Mouse (Mus musculus) neutrophil, adult 5-6 weeks (primary cell): ENCODE results near the gene Anks3. TPM values are rescaled to one million over a fixed set of nuclear protein-coding genes. Genes with fewer than 3 reads are reported as not detected.
A peak's percentile ranks its signal among the peaks of the same experiment; 100 is the strongest.

Experiments
- ATAC-seq: fragments of 151-379, 151-347 bp; 2 replicates; pipeline ENCODE4 v1.8.0; 2017; ENCODE audit warnings: mild to moderate bottlenecking, moderate TSS enrichment; ENCODE audit not compliant: insufficient number of reproducible peaks, poor library complexity, low FRiP score, severe bottlenecking; ENCODE audit errors: extremely low read depth
- total RNA-seq: library from RNA; stranded (forward); fragments of 200-1000 nt; gene quantifications from 2 replicates; pipeline ENCODE4 v1.2.3, GENCODE M21; 2017

Anks3 gene
- 81.5 and 84.8 TPM in 2 replicates for total RNA-seq

DNA sequence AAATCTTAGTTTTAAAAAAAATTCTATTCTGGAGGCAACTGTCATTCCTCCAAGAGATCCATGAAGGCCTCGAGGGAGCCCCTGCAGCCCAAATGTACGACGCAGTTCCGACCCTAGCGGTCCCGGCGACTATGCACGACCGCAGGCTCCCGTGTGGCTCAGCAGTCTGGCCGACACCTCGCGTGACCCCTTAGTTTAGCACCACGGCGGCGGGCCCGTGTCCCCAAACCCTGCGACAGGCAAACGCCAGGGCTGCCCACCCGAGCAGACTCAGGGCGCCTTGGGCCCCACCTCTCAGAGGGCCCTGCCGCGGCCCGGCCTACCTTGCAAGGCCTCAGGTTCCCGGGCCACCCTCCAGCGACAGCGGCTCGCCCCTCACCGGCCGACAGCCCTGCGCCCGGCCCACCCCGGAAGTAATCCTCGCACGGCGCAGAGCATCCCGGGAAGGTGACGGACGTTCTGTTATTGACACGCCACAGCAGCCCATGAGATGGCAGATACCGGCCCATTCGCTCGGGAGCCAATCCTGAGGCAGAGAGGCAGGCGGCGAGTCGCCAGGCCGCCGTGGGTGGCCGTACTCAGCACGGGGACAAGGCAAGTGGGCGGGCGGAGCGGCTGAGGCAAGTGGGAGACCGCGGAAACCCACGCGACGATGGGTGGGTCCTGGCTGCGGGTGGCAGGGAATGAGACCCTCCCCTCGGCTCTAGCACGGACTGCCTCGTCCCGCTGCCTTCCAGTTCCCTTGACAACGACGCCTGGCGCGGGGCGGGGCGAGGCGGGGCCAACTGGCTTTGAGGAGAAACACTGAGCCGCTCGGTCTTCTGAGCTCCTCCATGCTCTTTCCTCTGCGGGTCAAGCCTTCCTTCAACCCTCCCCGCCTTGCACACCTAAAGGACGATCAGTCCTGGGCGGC, at the start of gene Anks3:
Anks3 (minus strand) TSS at position 409 of the 913 bp plus-strand sequence.
- peak; percentile 91 for ATAC-seq

DNA sequence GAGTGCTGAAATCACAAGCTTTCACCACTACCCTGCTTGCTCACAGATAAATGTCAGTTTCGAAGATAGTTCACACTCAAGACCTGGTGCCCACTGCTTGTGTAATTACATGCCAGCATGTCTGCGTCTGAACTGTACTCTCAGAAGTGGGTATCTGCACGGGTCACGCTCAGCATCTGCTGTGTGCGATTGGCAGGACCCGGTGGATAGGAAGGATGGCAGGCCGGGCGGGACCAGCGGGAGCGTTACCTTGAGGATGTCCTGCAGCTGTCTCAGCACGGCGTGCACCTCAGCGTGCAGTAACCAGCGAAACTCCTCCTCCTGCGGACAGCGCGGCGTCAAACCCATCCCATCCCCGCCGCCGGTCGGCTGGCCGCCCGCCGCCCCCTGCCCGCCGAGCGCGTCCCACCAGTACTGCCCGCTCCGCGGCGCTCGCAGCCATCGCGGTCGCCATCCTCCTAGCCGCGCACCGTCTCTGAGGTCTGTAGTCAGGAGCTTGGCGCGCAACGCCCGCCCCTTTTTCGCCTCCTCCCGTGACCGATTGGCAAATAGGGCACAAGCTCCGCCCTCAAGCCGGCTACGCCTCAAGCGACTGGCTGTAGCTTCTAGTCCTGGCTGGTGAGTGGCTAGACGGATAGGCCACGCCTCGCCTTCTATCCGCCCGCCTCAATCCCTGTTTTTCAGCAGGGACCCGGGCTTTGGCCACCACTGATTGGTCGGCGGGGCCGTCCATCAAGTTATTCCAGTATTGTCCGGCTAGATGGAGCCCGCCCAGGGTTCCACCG, 49.2 kb upstream of the Anks3 start, which contains the start of gene Rogdi:
Rogdi (minus strand) TSS at position 500 of the 785 bp plus-strand sequence.
- peak; percentile 88 for ATAC-seq

DNA sequence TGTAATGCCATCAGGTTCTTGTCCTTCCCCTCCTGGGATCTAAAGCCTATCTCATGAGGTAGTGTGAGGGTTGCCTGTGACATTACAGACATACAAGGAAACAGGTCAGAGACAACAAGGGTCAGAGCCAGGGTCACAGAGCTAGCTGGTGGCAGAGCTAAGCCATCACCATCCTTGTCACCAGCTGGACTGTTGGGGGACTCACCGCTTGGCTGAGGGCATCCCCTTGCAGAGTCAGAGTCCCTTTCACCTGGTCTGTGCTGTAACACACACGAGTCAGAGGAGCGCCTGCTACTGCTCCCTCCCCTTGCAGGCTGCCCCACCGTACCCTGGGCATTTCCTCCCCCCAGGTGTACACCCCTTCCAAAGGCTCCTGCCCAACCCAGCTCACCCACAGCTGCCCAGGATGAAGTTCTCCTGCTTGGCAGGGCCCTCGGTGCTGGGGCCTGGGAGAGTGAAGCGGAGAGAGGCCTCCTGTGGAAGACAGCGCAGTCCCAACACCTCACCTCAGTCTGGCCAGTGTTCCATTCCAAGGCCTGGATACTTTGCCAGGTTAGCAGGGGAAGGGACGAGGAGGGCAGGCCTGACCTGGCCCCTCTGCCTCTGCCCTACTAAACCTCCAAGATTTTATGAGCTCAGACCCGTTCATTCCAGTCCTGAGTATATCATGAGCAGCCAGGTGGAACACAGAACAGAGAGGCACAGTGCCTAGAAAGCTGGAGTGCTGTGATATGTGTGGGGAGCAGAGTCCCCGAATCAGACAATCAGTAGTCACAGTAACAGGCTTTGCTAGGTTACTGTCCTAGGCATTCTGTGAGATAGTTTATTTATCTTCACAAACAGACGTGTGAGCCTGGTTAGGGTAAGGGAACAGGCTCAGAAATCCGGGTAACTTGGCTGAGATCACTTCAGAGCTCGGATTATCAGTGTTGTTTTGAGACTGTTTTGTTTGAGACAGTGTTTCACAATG, 48.3 kb upstream of the Anks3 start:
- no peak for ATAC-seq

DNA sequence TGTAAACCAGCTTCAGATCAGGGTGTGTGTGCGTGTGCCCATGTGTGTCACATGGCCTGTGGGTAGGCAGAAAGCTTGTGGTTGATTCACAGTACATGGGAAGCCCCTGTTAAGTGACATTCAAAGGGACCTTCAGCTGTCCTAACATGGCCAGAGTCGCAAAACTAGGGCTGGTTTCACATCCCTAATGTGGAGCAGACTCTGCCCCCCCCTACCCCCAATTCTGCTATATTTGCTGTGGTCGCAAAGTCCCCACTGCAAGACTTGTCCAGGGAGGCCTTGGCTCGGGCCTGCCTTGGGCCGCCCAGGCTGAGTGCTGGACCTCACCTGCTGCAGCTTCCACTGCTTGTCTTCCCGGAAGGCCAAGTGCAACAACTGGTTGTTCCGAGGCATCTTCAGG, 47.3 kb upstream of the Anks3 start:
- peak; percentile 47 for ATAC-seq

DNA sequence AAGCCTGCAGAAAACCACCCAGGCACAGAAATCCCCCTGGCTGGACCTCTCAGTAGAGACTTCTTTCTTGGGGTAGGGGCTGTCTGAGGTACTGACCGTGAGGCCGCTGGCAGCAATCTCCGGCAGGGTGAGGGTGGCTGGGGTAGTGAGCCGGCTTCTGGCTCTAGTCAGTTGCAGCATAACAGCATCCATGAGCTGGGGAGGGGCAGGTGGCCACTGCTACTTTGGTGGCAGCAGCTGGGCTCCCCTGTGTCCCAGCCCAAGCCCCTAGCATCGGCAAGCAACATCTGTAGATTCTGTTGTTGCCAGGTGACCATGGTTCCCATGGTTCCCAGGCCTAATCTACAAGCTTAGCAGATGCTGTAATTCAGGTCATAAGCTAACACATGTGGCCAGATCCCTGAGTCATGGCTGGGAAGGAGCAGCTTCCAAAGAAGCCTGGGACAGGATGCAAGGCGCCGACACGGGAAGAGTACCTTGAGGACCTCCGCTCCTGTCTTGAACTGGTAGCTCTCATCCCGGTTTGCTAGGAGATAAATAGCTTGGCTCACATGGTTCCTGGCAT, 46.4 kb upstream of the Anks3 start:
- no peak for ATAC-seq

DNA sequence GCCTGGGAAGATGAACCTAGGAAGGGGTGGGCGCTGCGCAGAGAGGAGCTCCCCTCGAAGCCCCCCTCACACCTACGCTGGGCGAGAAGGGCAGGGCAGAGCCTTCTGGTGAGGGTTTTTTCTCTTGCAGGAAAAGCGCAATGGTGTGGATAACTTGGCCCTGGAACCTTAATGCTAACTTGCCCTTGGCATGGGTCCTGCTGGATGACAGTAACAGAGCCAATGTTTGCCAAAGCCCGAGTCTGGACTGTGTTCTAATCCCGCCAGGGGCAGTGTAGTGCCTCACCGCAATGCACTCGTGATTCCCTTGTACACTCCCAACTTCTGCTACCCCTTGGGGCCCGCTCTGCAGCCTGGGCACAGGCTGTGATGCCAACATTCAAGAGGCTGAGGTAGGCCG, 44.1 kb upstream of the Anks3 start:
- no peak for ATAC-seq

DNA sequence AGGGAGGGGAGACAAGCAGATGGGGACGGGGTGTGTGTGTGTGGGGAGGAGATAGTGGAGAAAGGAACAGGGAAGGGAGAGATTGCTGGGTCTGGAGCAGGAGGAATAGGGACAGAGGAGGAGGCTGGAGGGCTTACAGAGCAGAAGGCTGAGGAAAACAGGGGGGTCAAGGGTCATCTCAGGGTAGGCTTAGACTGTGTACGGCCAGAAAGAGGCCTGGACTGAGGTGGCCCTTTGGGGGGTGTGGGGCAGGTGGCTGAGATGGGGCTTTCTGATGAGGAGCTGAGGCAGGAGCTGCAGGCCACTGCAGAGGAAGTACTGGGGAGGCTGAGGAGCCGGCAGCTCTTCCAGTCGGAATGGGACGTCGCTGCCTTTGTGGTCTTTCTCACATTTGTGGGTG, 43.5 kb upstream of the Anks3 start:
- no peak for ATAC-seq

DNA sequence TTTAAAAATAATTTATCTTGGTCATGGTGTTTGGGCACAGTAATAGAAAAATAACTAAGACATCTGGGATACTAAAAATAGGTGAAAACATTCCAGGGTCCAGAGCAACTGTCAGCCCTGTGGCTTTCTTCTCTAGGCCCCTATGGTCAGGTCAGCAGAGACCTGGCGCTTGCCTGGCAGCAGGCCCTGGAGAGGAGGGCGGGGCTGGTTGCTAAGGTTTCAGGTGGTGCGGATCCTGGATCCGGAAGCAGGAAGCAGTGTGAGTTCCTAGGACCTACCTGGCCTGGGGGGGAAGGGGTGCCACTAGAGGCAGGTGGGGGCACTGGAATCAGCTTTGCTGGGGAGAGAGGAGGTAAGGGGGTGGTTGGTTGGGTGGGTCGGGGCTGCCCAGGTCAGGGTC, 43.1 kb upstream of the Anks3 start, which contains the start of gene Smim22:
Smim22 (plus strand) TSS at position 222 of the 400 bp plus-strand sequence.
- no peak for ATAC-seq

DNA sequence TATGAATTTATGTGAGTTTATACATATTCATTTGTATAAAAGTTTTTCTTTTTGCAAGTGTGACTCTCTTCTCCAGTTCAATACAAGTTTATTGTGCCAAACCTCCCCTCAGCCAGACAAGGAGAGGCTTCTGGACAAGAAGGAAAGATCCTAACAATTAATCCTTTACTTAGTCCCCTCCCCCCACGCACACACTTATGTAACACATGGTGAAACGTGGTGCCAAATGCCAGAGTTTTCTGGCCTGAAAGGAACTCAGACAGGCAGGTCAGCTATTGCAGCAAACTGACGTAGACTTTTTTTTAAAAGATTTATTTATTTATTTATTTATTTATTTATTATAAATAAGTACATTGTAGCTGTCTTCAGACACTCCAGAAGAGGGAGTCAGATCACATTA, 36.6 kb upstream of the Anks3 start:
- no peak for ATAC-seq

DNA sequence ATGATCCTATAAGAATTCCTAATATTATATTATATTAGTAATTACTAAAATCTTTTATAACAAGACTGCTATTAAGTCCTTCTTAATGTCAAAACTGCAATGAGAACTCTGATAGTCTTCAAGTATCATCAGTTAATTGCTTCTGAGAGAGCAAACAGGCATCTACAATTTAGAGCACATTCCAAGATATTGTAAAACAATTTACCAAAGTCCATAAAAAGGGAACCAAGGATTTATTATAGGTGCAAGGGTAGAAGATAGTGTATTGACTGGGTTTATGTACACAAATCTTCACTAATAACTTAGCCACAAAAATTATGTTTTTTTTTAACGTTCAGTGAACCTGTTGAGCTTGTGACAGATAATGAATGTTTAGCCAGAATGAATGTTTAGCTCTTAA, 35.0 kb upstream of the Anks3 start:
- ATAC-seq = no peak

DNA sequence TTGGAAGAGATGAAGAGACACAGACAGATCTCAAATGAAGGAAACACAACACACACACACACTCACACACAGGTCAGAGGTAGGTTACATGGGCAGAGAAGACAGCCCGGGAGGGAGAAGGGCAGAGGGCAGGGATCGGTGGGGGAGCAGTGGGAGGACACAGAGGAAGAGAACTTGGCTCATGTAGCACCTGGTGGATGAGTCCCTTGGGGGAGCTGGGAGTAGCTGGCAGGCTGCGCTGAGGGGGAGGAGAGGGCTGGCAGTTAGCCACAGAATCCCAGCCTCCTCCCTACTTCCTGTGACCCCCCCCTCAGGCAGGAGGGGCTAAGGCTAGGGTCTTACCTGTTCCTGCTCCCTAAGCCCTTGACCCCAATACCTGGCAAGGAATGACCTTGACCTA, 33.5 kb upstream of the Anks3 start, which contains the start of gene Sept12:
Sept12 (minus strand) TSS at position 300 of the 400 bp plus-strand sequence.
- ATAC-seq = no peak

DNA sequence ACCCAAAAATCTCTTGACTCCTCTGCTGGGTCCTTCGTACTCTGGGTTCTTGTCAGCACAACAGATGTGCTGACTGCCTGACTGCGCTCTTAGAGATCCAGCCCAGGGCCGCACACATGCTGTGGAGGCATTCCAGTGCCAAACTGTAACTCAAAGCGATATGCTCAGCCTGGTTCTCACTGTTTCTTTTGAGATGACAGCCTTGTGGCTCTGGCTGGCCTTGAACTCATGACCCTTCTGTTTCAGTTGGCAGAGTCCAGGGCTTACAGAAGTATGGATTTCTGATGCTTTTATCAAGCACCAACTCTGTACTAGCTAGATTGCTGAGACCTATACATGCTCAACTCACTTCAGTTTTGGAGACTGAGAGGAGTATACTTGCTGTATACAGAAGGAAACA, 29.3 kb upstream of the Anks3 start:
- no peak for ATAC-seq

DNA sequence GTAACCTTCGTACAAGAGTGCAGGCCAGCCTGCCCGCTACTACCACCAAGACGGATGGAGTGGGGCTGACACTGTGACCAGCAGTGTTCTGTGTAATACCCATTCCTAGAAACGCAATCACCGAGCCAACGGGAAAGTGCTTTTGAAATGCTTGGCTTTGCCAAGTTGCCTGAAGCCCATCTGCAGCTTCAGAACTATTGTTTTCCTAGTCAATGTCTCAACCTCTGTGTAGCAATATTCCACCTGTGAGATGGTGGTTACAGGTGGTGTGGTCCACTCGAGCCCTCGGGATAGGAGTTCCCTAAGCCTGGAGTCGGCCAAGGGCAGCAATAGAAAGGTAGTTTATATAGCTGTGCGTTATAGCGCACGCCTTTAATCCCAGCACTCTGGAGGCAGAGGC, 20.7 kb upstream of the Anks3 start:
- ATAC-seq = no peak

DNA sequence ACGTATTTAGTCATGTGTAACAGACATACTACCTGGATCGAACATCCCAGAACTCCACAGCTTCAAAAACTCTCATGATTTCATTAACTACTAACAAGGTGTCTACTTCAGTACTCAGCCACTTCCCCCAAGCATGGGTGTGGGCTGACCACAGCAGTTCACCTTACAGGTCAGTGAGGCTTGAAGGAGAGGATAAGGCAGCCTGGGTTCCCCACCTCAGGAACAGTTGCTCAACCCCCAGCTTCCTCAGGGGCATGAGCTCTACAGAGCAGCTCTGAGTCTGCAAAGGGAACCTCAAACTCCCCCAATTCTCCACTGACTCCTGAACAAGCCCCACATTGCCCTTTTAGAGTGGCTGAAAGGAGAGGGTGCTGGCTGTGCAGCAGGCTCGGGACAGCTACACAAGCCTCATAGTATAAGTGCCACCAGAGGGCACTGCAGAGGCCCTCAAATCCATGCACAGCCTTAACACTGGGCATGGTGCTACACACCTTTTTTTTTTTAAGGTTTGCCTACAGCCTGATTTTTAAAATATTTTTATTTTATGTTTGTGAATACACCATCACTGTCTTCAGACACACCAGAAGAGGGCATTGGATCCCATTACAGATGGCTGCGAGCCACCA, 15.9 kb upstream of the Anks3 start:
- ATAC-seq = peak; percentile 86

DNA sequence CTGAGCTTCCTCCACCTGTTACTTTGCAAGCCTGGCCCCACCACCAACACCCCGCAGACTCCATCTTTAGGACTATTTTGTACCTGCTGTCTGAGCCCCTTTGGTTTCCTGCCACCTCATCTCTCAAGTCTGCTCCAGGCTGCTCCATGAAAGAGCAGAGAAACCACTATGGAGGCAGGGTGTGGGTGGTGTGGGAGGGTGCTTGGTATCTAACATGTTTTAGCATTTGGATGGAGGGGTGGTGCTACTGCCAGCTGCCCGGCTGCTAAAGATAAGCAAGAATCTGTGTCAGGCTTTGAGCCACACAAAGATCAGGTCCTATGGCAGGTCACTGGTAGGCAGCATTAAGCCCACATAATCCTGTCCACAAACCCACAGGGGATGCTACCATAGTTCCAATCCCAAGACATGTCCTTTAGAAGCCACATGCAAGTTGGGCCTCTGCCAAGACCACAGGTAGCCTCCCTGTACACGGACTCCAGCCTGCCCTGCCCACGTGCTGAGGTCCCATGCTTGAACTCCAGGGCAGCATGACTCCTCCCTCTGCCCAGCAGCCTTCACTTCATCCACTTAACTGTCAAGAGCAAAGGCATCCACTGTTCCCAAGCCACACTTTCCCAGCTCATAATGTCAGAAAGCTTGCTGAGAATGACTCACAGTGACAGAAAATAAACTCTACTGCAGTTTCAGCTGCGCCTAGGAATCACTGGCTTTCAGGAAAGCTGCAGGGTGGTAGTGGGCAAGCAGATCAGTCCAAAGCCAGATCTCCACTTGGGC, 14.5 kb upstream of the Anks3 start:
- no peak for ATAC-seq

DNA sequence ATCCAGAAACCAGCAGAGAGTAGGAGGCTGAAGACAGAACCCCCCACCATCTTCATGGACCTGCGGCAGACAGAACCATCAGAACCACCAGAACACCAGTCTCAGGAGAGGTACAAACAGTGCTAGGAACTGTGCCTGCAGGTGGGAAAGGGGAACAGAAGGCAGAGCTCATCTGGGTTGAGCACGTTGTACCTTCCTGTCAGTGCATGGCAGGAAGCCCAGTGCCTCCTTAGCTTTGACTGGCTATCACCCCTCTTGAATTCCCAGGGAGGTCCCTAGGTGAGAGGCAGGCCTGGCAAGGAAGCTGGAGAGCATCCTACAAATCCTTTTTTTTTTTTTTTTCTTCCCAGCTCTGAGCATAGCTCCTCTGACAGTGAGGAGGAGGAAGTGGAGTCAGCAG, 12.2 kb upstream of the Anks3 start:
- ATAC-seq = no peak

DNA sequence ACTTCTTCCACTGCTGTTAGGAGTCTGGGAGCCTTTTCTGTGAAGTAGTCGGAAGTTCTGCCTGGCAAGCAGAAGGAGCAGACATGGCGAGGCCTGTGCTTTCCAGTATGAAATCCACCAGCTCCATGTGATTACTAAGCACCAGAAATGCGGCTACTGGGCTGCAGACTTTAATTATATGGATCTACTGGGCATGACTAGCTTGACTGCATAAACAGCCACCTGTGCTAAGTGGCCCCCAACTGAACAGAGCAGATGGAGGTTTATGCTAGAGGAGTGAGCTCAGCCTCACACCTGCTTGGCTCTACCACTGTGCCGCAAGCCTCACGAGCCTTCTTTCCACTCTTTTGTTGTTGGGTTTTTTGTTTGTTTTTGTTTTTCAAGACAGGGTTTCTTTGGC, 10.5 kb upstream of the Anks3 start:
- ATAC-seq = no peak
